Mouse (Mus musculus) bone marrow macrophage, adult 2 months (primary cell): Measurements from ENCODE around the gene Cdk1. TPM values are rescaled to one million over a fixed set of nuclear protein-coding genes. Genes with fewer than 3 reads are reported as not detected.
A peak's percentile ranks its signal among the peaks of the same experiment; 100 is the strongest.
"Not testable (repeated sequence)": the region's sequence is repeated elsewhere in the genome, so short reads cannot be mapped to it uniquely, and the experiment has no call there.

ENCODE experiments used
- H3K27ac ChIP-seq: 2 replicates; pipeline ENCODE4 v1.5.1; 2012; ENCODE audit warnings: low read depth, low read length; ENCODE audit not compliant: insufficient read depth
- H3K4me1 ChIP-seq: 2 replicates; pipeline ENCODE4 v1.6.1; 2012; ENCODE audit warnings: low read length; ENCODE audit not compliant: control insufficient read depth, insufficient read depth
- H3K4me3 ChIP-seq: 2 replicates; pipeline ENCODE4 v1.5.1; 2012; ENCODE audit warnings: mild to moderate bottlenecking, low read length, moderate library complexity; ENCODE audit not compliant: insufficient read depth
- CTCF ChIP-seq: IDR thresholded peaks from 2 replicates; pipeline ENCODE4 v1.5.1; 2012; ENCODE audit warnings: low read depth, mild to moderate bottlenecking, low read length, moderate library complexity
- POLR2A ChIP-seq: IDR thresholded peaks from 2 replicates; pipeline ENCODE4 v1.6.1; 2012; ENCODE audit warnings: mild to moderate bottlenecking, low read depth, low read length, borderline replicate concordance
- polyA plus RNA-seq: library from polyadenylated mRNA; stranded (reverse); fragments of >200 nt; gene quantifications from 2 replicates; pipeline ENCODE4 v1.2.4, GENCODE M21; 2012; ENCODE audit not compliant: missing spikeins, insufficient read depth, insufficient read length

Gene Cdk1
- polyA plus RNA-seq, 1 experiment = 92.4 TPM

DNA sequence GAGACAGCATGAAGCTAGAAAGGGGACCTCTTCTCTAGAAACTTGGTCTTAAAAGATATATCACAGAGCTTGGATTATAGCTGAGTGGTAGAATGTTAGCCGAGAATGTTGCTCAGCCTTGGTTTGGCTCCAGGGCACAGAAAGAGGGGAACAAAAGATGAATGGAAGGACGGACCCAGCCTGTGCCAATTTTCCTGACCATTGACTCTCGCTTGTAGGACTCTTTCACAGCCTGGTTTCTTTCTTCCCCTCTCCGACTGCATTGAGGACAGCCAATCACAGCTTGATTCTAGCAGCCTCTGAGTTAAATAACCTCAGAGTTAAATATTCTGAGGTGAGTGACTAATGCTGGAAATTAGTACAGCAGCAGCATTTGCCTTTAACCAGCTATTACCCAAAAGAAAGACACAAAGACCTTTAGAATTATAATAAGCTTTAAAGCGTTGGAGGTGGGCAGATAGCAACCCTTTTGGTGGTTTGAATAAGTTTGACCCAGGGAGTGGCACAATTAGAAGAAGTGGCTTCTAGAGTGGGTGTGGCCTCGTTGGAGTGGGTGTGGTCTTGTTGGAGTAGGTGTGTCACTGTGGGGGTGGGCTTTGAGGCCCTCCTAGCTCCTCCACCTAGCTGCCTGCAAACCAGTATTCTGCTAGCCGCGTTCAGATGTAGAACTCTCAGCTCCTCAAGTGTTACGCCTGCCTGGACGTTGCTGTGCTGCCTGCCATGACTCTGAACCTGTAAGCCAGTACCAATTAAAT, 21.2 kb upstream of the Cdk1 start:
- H3K27ac ChIP-seq = no peak overlapping the region
- TF ChIP-seq POLR2A (no peak), CTCF (no peak)
- no peak overlapping the region for H3K4me3 ChIP-seq
- H3K4me1 ChIP-seq = no peaks in the 10 kb centered on the region

DNA sequence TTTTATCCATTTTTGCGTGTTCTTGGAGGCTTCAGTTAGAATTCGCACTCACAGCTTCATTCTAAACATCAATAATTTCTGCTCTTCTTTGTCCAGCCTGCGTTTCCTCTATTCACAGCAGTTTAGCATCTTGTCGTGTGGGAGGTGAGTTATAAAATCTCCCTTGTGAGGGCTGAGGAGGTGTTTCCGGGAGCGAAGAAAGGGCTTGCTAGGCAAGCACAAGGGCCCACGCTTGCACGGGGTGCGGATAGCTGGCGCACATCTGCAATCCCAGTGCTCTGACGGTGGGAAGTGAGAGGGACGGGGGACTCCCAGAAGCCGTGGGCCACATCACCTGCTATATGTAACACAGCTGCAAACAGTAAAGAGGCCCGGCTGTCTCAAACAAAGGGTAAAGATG, 19.3 kb upstream of the Cdk1 start:
- no peak for TF ChIP-seq POLR2A
- TF ChIP-seq CTCF = no peak
- no peaks in the 10 kb centered on the region for H3K4me1 ChIP-seq
- H3K27ac ChIP-seq = no peak overlapping the region
- no peak overlapping the region for H3K4me3 ChIP-seq

DNA sequence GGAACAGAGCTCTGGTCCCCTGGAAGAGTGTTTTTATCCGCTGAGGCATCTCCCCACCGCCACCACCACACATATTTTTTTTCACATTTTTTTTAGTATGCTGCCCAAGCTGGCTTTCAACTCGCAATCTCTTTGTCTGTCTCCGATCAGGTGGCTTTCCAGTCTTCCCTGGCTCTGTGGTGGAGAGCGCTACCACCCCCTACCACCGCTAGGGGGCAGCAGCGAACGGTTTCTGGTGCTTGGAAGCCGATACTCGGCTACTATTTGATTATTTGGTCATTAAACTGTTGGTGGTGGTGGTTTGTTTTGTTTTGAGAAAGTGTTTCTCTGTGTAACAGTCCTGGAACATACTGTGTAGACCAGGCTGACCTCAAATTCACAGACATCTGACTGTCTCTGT, 18.7 kb upstream of the Cdk1 start:
- H3K4me1 ChIP-seq = no peaks in the 10 kb centered on the region

DNA sequence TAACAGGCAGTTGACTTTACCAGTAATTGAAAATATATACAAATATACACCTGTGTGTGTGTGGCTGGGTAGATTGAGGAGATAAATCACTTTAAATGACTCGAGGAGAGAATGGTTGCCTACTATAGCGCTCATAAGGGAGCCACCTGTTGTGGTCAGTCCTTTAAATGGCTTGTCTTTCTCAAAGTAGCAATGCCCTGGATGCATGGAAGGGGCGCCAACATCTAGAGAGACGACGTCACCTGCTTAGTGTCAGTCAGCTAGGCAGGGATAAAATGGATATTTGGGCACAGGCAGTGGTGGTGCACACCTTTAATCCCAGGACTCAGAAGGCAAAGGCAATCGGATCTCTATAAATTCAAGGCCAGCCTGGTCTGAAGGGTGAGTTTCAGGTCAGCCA, 16.6 kb upstream of the Cdk1 start:
- H3K4me3 ChIP-seq = no peak overlapping the region
- H3K27ac ChIP-seq = no peak overlapping the region
- TF ChIP-seq POLR2A = no peak
- no peak for TF ChIP-seq CTCF
- H3K4me1 ChIP-seq = no peaks in the 10 kb centered on the region

More for the DNA sequence above, 18.7 kb upstream of the Cdk1 start:
- TF ChIP-seq CTCF = peak; percentile 96
- TF ChIP-seq POLR2A = no peak
- no peak overlapping the region for H3K4me3 ChIP-seq
- H3K27ac ChIP-seq = no peak overlapping the region

- no peaks in the 10 kb centered on the region for H3K4me1 ChIP-seq
- TF ChIP-seq CTCF = no peak
- no peak for TF ChIP-seq POLR2A
- no peak overlapping the region for H3K27ac ChIP-seq
- H3K4me3 ChIP-seq = no peak overlapping the region
Observed at GRCm38 (mm10) chr10:69366877-69367387, 14.2 kb upstream of the Cdk1 start.

- no peak for TF ChIP-seq POLR2A
- TF ChIP-seq CTCF = no peak
- Histone ChIP-seq H3K4me1 (no peaks in the 10 kb centered on the region), H3K27ac (no peak overlapping the region), H3K4me3 (no peak overlapping the region)
Observed at GRCm38 (mm10) chr10:69366208-69366607, 13.5 kb upstream of the Cdk1 start.

DNA sequence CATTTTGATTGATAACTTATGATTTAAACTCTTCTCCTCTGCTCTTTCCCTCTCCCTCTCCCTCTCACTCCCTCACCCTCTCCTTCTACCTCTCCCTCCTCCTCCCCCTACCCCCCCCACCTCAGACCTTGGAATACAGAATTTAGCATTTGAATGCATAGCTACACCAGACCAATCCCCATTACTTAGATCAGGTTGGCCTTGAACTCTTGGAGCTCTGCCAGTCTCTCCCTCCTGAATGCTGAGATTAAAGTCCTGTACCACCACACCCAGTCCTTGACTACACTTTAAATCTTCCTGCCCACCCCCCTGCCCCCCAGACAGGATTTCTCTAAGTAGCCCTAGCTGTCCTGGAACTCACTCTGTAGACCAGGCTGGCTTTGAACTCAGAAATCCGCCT, 6.9 kb upstream of the Cdk1 start:
- H3K27ac ChIP-seq = no peak overlapping the region

DNA sequence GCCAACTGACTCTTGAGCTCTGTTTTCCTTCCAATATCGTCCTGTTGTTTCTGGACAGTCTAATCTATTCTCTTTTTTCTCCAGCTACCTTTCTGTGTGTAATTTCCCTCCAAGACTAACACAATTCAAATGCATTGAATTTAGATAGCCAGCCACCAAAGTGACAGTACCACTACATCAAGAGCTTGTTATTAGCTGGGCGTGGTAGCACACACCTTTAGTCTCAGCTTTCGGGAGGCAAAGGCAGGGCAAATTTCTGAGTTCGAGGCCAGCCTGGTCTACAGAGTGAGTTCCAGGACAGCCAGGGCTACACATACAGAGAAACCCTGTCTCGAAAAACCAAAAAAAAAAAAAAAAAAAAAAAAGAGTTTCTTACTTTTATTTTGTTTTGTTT, 345 bp upstream of the Cdk1 start:
- not testable (repeated sequence) for H3K4me3 ChIP-seq, H3K4me1 ChIP-seq
- 0 out of 2 replicates have a peak overlapping the region, but pooled peaks have one; percentile 0 for H3K27ac ChIP-seq

More for the DNA sequence above, 6.9 kb upstream of the Cdk1 start:
- no peak for TF ChIP-seq POLR2A
- TF ChIP-seq CTCF = no peak
- Histone ChIP-seq H3K4me1 (no peaks in the 10 kb centered on the region), H3K4me3 (no peak overlapping the region)

GRCm38 (mm10) chr10:69351842-69352211, 911 bp downstream of the Cdk1 start:
- H3K4me3 ChIP-seq = peak overlapping the region; percentile 94
- peaks cover 7% of the 10 kb centered on the region for H3K4me1 ChIP-seq
- H3K27ac ChIP-seq = peak overlapping the region; percentile 71
- TF ChIP-seq CTCF = no peak
- no peak for TF ChIP-seq POLR2A

- TF ChIP-seq CTCF (no peak), POLR2A (no peak)
- Histone ChIP-seq H3K4me1 (peaks cover 7% of the 10 kb centered on the region), H3K27ac (peak overlapping the region; percentile 71), H3K4me3 (peak overlapping the region; percentile 94)
Observed at GRCm38 (mm10) chr10:69351071-69351841, 1.5 kb downstream of the Cdk1 start.
